Comparison of ENCODE assay signal across 8 mouse cellular contexts in genomic region chr4:152274681-152275131, GRCm38 (mm10). TPM values are rescaled to one million over a fixed set of nuclear protein-coding genes. Genes with fewer than 3 reads are reported as not detected.
DNase-seq lines count a peak whose midpoint lies in the region; ATAC-seq and TF ChIP-seq lines count a peak whose summit lies in the region.

No protein-coding gene starts in this region.

- H3K4me1 ChIP-seq in forebrain, embryonic 13.5 days: peaks cover 24% of the 10 kb centered on the region
- H3K4me1 ChIP-seq in hindbrain, embryonic 13.5 days (replicated peaks): peaks cover 36% of the 10 kb centered on the region
- no peaks in the 10 kb centered on the region for H3K4me1 ChIP-seq in lung, postnatal 0 days (ENCODE audit: insufficient read depth, low read depth, low read length)
- peaks cover 45% of the 10 kb centered on the region for H3K4me1 ChIP-seq in stomach, embryonic 15.5 days

- ATAC-seq in forebrain, embryonic 13.5 days: peak; percentile 39
- ATAC-seq in hindbrain, embryonic 13.5 days (ENCODE audit: low FRiP score): peak; percentile 30
- peak; percentile 52 for ATAC-seq in lung, postnatal 0 days
- ATAC-seq in stomach, embryonic 15.5 days (ENCODE audit: insufficient read depth, low FRiP score, low read depth): no peak
- ATAC-seq in megakaryocyte-erythroid progenitor cell, adult 5-6 weeks (replicated peaks; ENCODE audit: low FRiP score, low TSS enrichment, poor library complexity, severe bottlenecking): no peak

- no peak for DNase-seq in layer of hippocampus, adult 2 months (ENCODE audit: low spot score in 2 of 2)
- DNase-seq in layer of hippocampus, postnatal 36 days: no peak
- peak; percentile 81 for DNase-seq in lung, postnatal 0 days (ENCODE audit: low spot score)
- no peak for DNase-seq in spleen, postnatal 14 days (ENCODE audit: low spot score in 2 of 2)

- peak overlapping the region; percentile 74 for H3K9ac ChIP-seq in forebrain, embryonic 13.5 days
- peak overlapping the region; percentile 90 for H3K9ac ChIP-seq in hindbrain, embryonic 13.5 days
- H3K9ac ChIP-seq in lung, postnatal 0 days (replicated peaks; ENCODE audit: low read depth): peak overlapping the region; percentile 46
- peak overlapping the region; percentile 82 for H3K9ac ChIP-seq in stomach, embryonic 15.5 days

- H3K36me3 ChIP-seq in forebrain, embryonic 13.5 days (ENCODE audit: poor library complexity, severe bottlenecking): 0 out of 2 replicates have a peak, but pooled peaks cover 4% of the 10 kb centered on the region
- H3K36me3 ChIP-seq in hindbrain, embryonic 13.5 days: peaks cover 14% of the 10 kb centered on the region
- H3K36me3 ChIP-seq in lung, postnatal 0 days (ENCODE audit: insufficient read depth, low read length): no peaks in the 10 kb centered on the region
- H3K36me3 ChIP-seq in stomach, embryonic 15.5 days: no peaks in the 10 kb centered on the region

- H3K27ac ChIP-seq in layer of hippocampus, adult 2 months: no peak overlapping the region
- H3K27ac ChIP-seq in forebrain, embryonic 13.5 days: no peak overlapping the region
- peak overlapping the region; percentile 61 for H3K27ac ChIP-seq in hindbrain, embryonic 13.5 days
- H3K27ac ChIP-seq in lung, postnatal 0 days (ENCODE audit: low read length): peak overlapping the region; percentile 79
- peak overlapping the region; percentile 82; the same call in 1 of the 2 replicates for H3K27ac ChIP-seq in stomach, embryonic 15.5 days

- peak overlapping the region; percentile 54 for H3K4me3 ChIP-seq in layer of hippocampus, adult 2 months
- H3K4me3 ChIP-seq in forebrain, embryonic 13.5 days: peak overlapping the region; percentile 53
- peak overlapping the region; percentile 59 for H3K4me3 ChIP-seq in hindbrain, embryonic 13.5 days
- peak overlapping the region; percentile 51 for H3K4me3 ChIP-seq in lung, postnatal 0 days (ENCODE audit: low read depth, low read length)
- peak overlapping the region; percentile 63 for H3K4me3 ChIP-seq in stomach, embryonic 15.5 days (replicated peaks)

- no peak for TF ChIP-seq EP300 in lung, postnatal 0 days (IDR thresholded peaks at IDR 0.05)

- no peak for TF ChIP-seq CTCF in layer of hippocampus, adult 2 months (conservative IDR thresholded peaks at IDR 0.05)
- TF ChIP-seq CTCF in lung, postnatal 0 days (IDR thresholded peaks at IDR 0.05): no peak

- WGBS in forebrain, embryonic 13.5 days: 2% methylated on average over 20 of the region's 20 CpGs
- 0% methylated on average over 20 of the region's 20 CpGs for WGBS in hindbrain, embryonic 13.5 days
- WGBS in lung, postnatal 0 days: 2% methylated on average over 19 of the region's 20 CpGs
- 5% methylated on average over 20 of the region's 20 CpGs for WGBS in stomach, embryonic 15.5 days

- no peaks in the 10 kb centered on the region for H3K9me3 ChIP-seq in forebrain, embryonic 13.5 days (replicated peaks)
- no peaks in the 10 kb centered on the region for H3K9me3 ChIP-seq in hindbrain, embryonic 13.5 days
- no peaks in the 10 kb centered on the region for H3K9me3 ChIP-seq in lung, postnatal 0 days (ENCODE audit: low read length)
- H3K9me3 ChIP-seq in stomach, embryonic 15.5 days: no peaks in the 10 kb centered on the region

- peaks cover 55% of the 10 kb centered on the region for H3K27me3 ChIP-seq in forebrain, embryonic 13.5 days
- H3K27me3 ChIP-seq in hindbrain, embryonic 13.5 days: peaks cover 93% of the 10 kb centered on the region
- H3K27me3 ChIP-seq in lung, postnatal 0 days (replicated peaks; ENCODE audit: insufficient read depth, low read length): peaks cover 7% of the 10 kb centered on the region
- H3K27me3 ChIP-seq in stomach, embryonic 15.5 days (replicated peaks): peaks cover 18% of the 10 kb centered on the region

- H3K4me2 ChIP-seq in forebrain, embryonic 13.5 days: peak overlapping the region; percentile 93
- peak overlapping the region; percentile 88 for H3K4me2 ChIP-seq in hindbrain, embryonic 13.5 days
- peak overlapping the region; percentile 78 for H3K4me2 ChIP-seq in lung, postnatal 0 days (replicated peaks; ENCODE audit: low read depth, low read length)
- H3K4me2 ChIP-seq in stomach, embryonic 15.5 days: peak overlapping the region; percentile 95

RNA-seq across cellular contexts. Expression of gene Gpr153, which starts 0.7 kb away (rescaled TPM):
- total RNA-seq in layer of hippocampus, adult 2 months (2021): 1 to 10 TPM; 5.6 to 6.4 TPM
- 1 to 10 TPM; 5.3 to 6.1 TPM for total RNA-seq in layer of hippocampus, postnatal 36 days (2021)
- polyA plus RNA-seq in forebrain, embryonic 13.5 days (2015; fragmentation: Nextera tagmentation; extraction: Ambion mirVana): 2.2 and 3.2 TPM in 2 replicates
- polyA plus RNA-seq in hindbrain, embryonic 13.5 days (2015; fragmentation: Nextera tagmentation; extraction: Ambion mirVana): 9.0 and 9.3 TPM in 2 replicates
- 11.1 and 12.3 TPM in 2 replicates for polyA plus RNA-seq in lung, postnatal 0 days (2015; fragmentation: Nextera tagmentation; extraction: Ambion mirVana)
- 12.9 and 13.5 TPM in 2 replicates for polyA plus RNA-seq in stomach, embryonic 15.5 days (2015; fragmentation: Nextera tagmentation; extraction: Ambion mirVana)
- total RNA-seq in megakaryocyte-erythroid progenitor cell, adult 5-6 weeks (2014; fragmentation: Nextera tagmentation): not detected in 2 replicates
- not detected in 2 replicates for total RNA-seq in megakaryocyte-erythroid progenitor cell, adult 5-6 weeks (2017)

RNA-seq across cellular contexts. Expression of gene Hes3, which starts 16.8 kb away (rescaled TPM):
- total RNA-seq in layer of hippocampus, adult 2 months (2021): not detected
- not detected for total RNA-seq in layer of hippocampus, postnatal 36 days (2021)
- polyA plus RNA-seq in forebrain, embryonic 13.5 days (2015; fragmentation: Nextera tagmentation; extraction: Ambion mirVana): not detected in 2 replicates
- polyA plus RNA-seq in hindbrain, embryonic 13.5 days (2015; fragmentation: Nextera tagmentation; extraction: Ambion mirVana): 0.38 and 0.79 TPM in 2 replicates
- polyA plus RNA-seq in lung, postnatal 0 days (2015; fragmentation: Nextera tagmentation; extraction: Ambion mirVana): not detected in 2 replicates
- 0.09 TPM in 1 of 2 replicates, not detected in the other for polyA plus RNA-seq in stomach, embryonic 15.5 days (2015; fragmentation: Nextera tagmentation; extraction: Ambion mirVana)
- not detected in 2 replicates for total RNA-seq in megakaryocyte-erythroid progenitor cell, adult 5-6 weeks (2014; fragmentation: Nextera tagmentation)
- not detected in 2 replicates for total RNA-seq in megakaryocyte-erythroid progenitor cell, adult 5-6 weeks (2017)

RNA-seq across cellular contexts. Expression of gene Icmt, which starts 22.3 kb away (rescaled TPM):
- 10 to 100 TPM; 42.3 to 43.0 TPM for total RNA-seq in layer of hippocampus, adult 2 months (2021)
- 10 to 100 TPM; 43.9 to 44.7 TPM for total RNA-seq in layer of hippocampus, postnatal 36 days (2021)
- 13.4 and 16.8 TPM in 2 replicates for polyA plus RNA-seq in forebrain, embryonic 13.5 days (2015; fragmentation: Nextera tagmentation; extraction: Ambion mirVana)
- polyA plus RNA-seq in hindbrain, embryonic 13.5 days (2015; fragmentation: Nextera tagmentation; extraction: Ambion mirVana): 17.2 and 18.4 TPM in 2 replicates
- 16.9 and 18.9 TPM in 2 replicates for polyA plus RNA-seq in lung, postnatal 0 days (2015; fragmentation: Nextera tagmentation; extraction: Ambion mirVana)
- polyA plus RNA-seq in stomach, embryonic 15.5 days (2015; fragmentation: Nextera tagmentation; extraction: Ambion mirVana): 19.1 and 21.4 TPM in 2 replicates
- 23.1 and 26.7 TPM in 2 replicates for total RNA-seq in megakaryocyte-erythroid progenitor cell, adult 5-6 weeks (2014; fragmentation: Nextera tagmentation)
- 12.6 and 12.9 TPM in 2 replicates for total RNA-seq in megakaryocyte-erythroid progenitor cell, adult 5-6 weeks (2017)

RNA-seq across cellular contexts. Expression of gene Rnf207, which starts 44.1 kb away (rescaled TPM):
- total RNA-seq in layer of hippocampus, adult 2 months (2021): 1 to 10 TPM; 6.5 to 7.7 TPM
- 1 to 10 TPM; 4.7 to 6.1 TPM for total RNA-seq in layer of hippocampus, postnatal 36 days (2021)
- polyA plus RNA-seq in forebrain, embryonic 13.5 days (2015; fragmentation: Nextera tagmentation; extraction: Ambion mirVana): 1.7 and 2.0 TPM in 2 replicates
- 5.2 and 7.7 TPM in 2 replicates for polyA plus RNA-seq in hindbrain, embryonic 13.5 days (2015; fragmentation: Nextera tagmentation; extraction: Ambion mirVana)
- 0.53 and 0.70 TPM in 2 replicates for polyA plus RNA-seq in lung, postnatal 0 days (2015; fragmentation: Nextera tagmentation; extraction: Ambion mirVana)
- 1.0 TPM in 2 replicates for polyA plus RNA-seq in stomach, embryonic 15.5 days (2015; fragmentation: Nextera tagmentation; extraction: Ambion mirVana)
- not detected in 2 replicates for total RNA-seq in megakaryocyte-erythroid progenitor cell, adult 5-6 weeks (2014; fragmentation: Nextera tagmentation)
- total RNA-seq in megakaryocyte-erythroid progenitor cell, adult 5-6 weeks (2017): 0.38 TPM in 1 of 2 replicates, not detected in the other

RNA-seq across cellular contexts. Expression of gene Rpl22, which starts 50.8 kb away (rescaled TPM):
- 100 to 1,000 TPM; 186 to 202 TPM for total RNA-seq in layer of hippocampus, adult 2 months (2021)
- total RNA-seq in layer of hippocampus, postnatal 36 days (2021): 100 to 1,000 TPM; 203 TPM
- polyA plus RNA-seq in forebrain, embryonic 13.5 days (2015; fragmentation: Nextera tagmentation; extraction: Ambion mirVana): 265 and 331 TPM in 2 replicates
- polyA plus RNA-seq in hindbrain, embryonic 13.5 days (2015; fragmentation: Nextera tagmentation; extraction: Ambion mirVana): 205 and 218 TPM in 2 replicates
- 265 and 266 TPM in 2 replicates for polyA plus RNA-seq in lung, postnatal 0 days (2015; fragmentation: Nextera tagmentation; extraction: Ambion mirVana)
- 372 and 377 TPM in 2 replicates for polyA plus RNA-seq in stomach, embryonic 15.5 days (2015; fragmentation: Nextera tagmentation; extraction: Ambion mirVana)
- 2,168 and 2,467 TPM in 2 replicates for total RNA-seq in megakaryocyte-erythroid progenitor cell, adult 5-6 weeks (2014; fragmentation: Nextera tagmentation)
- total RNA-seq in megakaryocyte-erythroid progenitor cell, adult 5-6 weeks (2017): 3,890 and 4,556 TPM in 2 replicates

Comparison
In these comparisons a context has a peak if more than half of its experiments do, and no peak if none do; other contexts are left out.
1. H3K27ac ChIP-seq: peak in hindbrain, embryonic 13.5 days (single experiment), lung, postnatal 0 days (single experiment) and stomach, embryonic 15.5 days (single experiment); none in layer of hippocampus, adult 2 months (single experiment) and forebrain, embryonic 13.5 days (single experiment).
2. ATAC-seq: peak in forebrain, embryonic 13.5 days (single experiment), hindbrain, embryonic 13.5 days (single experiment) and lung, postnatal 0 days (single experiment); none in stomach, embryonic 15.5 days (single experiment) and megakaryocyte-erythroid progenitor cell, adult 5-6 weeks (single experiment).
3. Peak in every context shown above with its lines, with median percentiles within 50 percentile points of each other: H3K4me3 ChIP-seq, H3K4me2 ChIP-seq and H3K9ac ChIP-seq.